Mouse (Mus musculus): ENCODE results near the gene Enpep.

DNA sequence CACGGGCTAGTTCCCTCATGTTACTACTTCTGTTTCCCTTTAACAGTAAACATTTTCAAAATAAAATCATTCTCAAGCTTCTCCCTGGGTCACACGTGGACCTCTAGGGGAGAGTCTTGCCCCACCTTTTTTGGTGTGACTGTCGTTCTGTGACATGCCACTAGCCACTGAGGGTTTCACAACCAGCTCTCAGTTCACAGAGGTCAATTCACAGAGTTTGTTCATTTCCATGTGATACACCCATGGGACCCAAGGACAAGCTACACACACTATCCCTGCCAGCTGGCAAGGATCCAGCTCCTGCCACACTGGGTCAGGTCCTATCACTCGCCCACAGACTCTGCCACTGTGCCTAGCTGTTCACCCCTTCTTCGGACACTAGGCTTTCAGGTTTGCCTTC lies 35.5 kb downstream of the Enpep start:
- TF ChIP-seq CTCF (conservative IDR thresholded peaks at IDR 0.05; ENCODE audit: insufficient read depth, insufficient read length, low read depth, low read length) (no peak), POLR2A (IDR thresholded peaks at IDR 0.05; ENCODE audit: low read depth, low read length) (no peak)

Data from kidney, adult 2 months (tissue).